Mouse (Mus musculus) T-helper 2 cell (primary cell): Measurements from ENCODE around the gene Ifi203.
"Not testable (repeated sequence)": the region's sequence is repeated elsewhere in the genome, so short reads cannot be mapped to it uniquely, and the experiment has no call there.

Experiments
- in situ Hi-C: fragments of 300-600 bp; cut with MboI, MseI; formaldehyde crosslinking; loops from one replicate; pipeline ENCODE4 v1.15.1; 2025; ENCODE audit warnings: high pct_unique_total_duplicates

Gene Ifi203

GRCm38 (mm10) chr1:173941924-173942779 lies at the start of gene Ifi203, which contains the start of gene Mndal:
Ifi203 (minus strand) TSS chr1:173942672.
Mndal (minus strand) TSS chr1:173942491.
- in situ Hi-C loops = loop anchor here (10.0 kb wide), 1 partner anchor 67 kb away; no protein-coding TSS in a partner anchor

GRCm38 (mm10) chr1:173982694-173983305 lies 40.3 kb upstream of the Ifi203 start, which contains the start of gene Ifi202b:
Ifi202b (minus strand) TSS chr1:173982744.
- in situ Hi-C loops = not testable (repeated sequence)

- in situ Hi-C loops = not testable (repeated sequence)
Observed at GRCm38 (mm10) chr1:173981038-173981437, 38.6 kb upstream of the Ifi203 start.

GRCm38 (mm10) chr1:173977622-173978021 lies 35.1 kb upstream of the Ifi203 start:
- in situ Hi-C loops = no loop called here

GRCm38 (mm10) chr1:173973111-173973510 lies 30.6 kb upstream of the Ifi203 start:
- in situ Hi-C loops = no loop called here

GRCm38 (mm10) chr1:173961491-173961890 lies 19.0 kb upstream of the Ifi203 start:
- in situ Hi-C loops = not testable (repeated sequence)

- in situ Hi-C loops = not testable (repeated sequence)
Observed at GRCm38 (mm10) chr1:173959998-173960397, 17.5 kb upstream of the Ifi203 start.

- in situ Hi-C loops = not testable (repeated sequence)
Observed at GRCm38 (mm10) chr1:173955839-173956527, 13.5 kb upstream of the Ifi203 start.

GRCm38 (mm10) chr1:173955071-173955796 lies 12.8 kb upstream of the Ifi203 start:
- in situ Hi-C loops = no loop called here

GRCm38 (mm10) chr1:173953563-173953962 lies 11.1 kb upstream of the Ifi203 start:
- in situ Hi-C loops = no loop called here

GRCm38 (mm10) chr1:173949044-173949443 lies 6.6 kb upstream of the Ifi203 start:
- in situ Hi-C loops = loop anchor here (10.0 kb wide), 1 partner anchor 74 kb away; no protein-coding TSS in a partner anchor

GRCm38 (mm10) chr1:173942780-173943066 lies 251 bp upstream of the Ifi203 start:
- in situ Hi-C loops = loop anchor here (10.0 kb wide), 1 partner anchor 68 kb away; no protein-coding TSS in a partner anchor

- in situ Hi-C loops = loop anchor here (10.0 kb wide), 1 partner anchor 67 kb away; no protein-coding TSS in a partner anchor
Observed at GRCm38 (mm10) chr1:173941522-173941921, 950 bp downstream of the Ifi203 start.

GRCm38 (mm10) chr1:173919279-173919678 lies 23.2 kb downstream of the Ifi203 start:
- in situ Hi-C loops = loop anchor here (5.0 kb wide), 1 partner anchor 147 kb away; no protein-coding TSS in a partner anchor

GRCm38 (mm10) chr1:173914559-173914958 lies 27.9 kb downstream of the Ifi203 start:
- in situ Hi-C loops = no loop called here

- in situ Hi-C loops = not testable (repeated sequence)
Observed at GRCm38 (mm10) chr1:173913256-173913791, 29.1 kb downstream of the Ifi203 start.

- in situ Hi-C loops = not testable (repeated sequence)
Observed at GRCm38 (mm10) chr1:173912548-173913255, 29.8 kb downstream of the Ifi203 start, which contains the start of gene Ifi211. Ifi211 (minus strand) TSS chr1:173913046.

- in situ Hi-C loops = no loop called here
Observed at GRCm38 (mm10) chr1:173911808-173912464, 30.5 kb downstream of the Ifi203 start.

GRCm38 (mm10) chr1:173908390-173908789 lies 34.1 kb downstream of the Ifi203 start:
- in situ Hi-C loops = not testable (repeated sequence)

- in situ Hi-C loops = not testable (repeated sequence)
Observed at GRCm38 (mm10) chr1:173905885-173906284, 36.6 kb downstream of the Ifi203 start.
